8 mouse cellular contexts compared by ENCODE assay signal in the genomic region with DNA sequence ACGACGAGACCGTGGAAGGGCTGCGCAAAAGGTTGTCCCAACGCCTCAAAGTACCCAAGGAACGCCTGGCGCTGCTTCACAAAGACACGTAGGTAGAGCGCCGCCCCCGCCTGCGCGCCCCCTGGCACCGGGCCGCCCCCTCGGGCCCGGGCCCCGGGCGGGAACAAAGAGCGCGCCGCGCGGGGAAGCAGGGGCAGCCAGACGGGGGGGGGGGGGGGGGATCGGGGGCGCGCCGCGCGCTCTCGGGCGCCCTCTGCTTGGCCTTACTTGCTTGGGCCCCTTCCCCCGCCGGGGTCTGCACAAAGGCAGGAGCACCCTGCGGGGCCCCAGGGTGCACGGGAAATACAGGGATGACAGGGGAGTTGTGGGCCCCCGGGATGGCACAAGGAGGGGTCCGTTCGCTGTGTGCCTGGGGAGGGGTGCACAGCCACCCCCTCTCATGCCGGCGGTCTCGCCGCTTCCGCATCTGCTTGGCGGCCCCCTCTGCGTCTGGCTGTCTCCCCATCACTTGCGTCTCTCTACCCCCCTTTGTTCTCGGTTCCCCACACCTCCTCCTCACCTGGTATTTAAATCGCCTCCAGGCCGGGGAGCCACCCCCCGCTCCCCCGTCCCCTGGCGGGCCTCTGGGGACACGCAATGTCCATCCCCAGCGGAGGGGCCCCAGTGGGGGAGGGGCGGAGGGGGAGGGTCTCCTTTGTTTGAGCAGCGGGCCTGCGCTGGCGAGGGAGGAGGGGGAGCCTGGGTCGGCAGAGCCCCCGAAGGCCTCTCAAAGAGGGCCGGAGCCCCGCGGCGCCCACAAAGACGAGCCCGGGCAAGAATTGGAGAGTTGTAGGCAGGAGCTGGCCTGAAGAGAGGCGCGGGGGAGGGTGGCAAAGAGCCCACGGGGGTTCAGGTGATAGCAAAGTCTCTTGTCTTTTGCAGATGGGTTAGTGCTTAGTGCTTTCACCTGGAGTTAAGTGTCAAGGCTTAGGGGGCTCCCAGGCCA. TPM values are rescaled to one million over a fixed set of nuclear protein-coding genes. Genes with fewer than 3 reads are reported as not detected.
DNase-seq lines count a peak whose midpoint lies in the region; ATAC-seq and TF ChIP-seq lines count a peak whose summit lies in the region.

No protein-coding gene starts in this region.

- TF ChIP-seq RAD21 in CH12.LX (IDR thresholded peaks at IDR 0.05; ENCODE audit: low read depth, low read length): no peak

- TF ChIP-seq POLR2A in CH12.LX (IDR thresholded peaks at IDR 0.05; ENCODE audit: low read depth, low read length): peak; percentile 51

- peak overlapping the region; percentile 81 to 84 (median 82) for H3K4me3 ChIP-seq in CH12.LX (replicated peaks in 1 of 3; ENCODE audit: low read depth in 2 of 3, low read length in 2 of 3, poor library complexity in 1 of 3)
- peak overlapping the region; percentile 76 for H3K4me3 ChIP-seq in heart, embryonic 15.5 days
- H3K4me3 ChIP-seq in midbrain, embryonic 10.5 days: peak overlapping the region; percentile 99
- H3K4me3 ChIP-seq in stomach, embryonic 14.5 days (ENCODE audit: low read depth, low read length): peak overlapping the region; percentile 67

- peak overlapping the region; percentile 96 for H3K27ac ChIP-seq in CH12.LX (ENCODE audit: insufficient read depth, low read depth)
- peak overlapping the region; percentile 100 for H3K27ac ChIP-seq in heart, embryonic 15.5 days
- peak overlapping the region; percentile 100 for H3K27ac ChIP-seq in midbrain, embryonic 10.5 days (replicated peaks)
- peak overlapping the region; percentile 93 for H3K27ac ChIP-seq in stomach, embryonic 14.5 days (ENCODE audit: low read length)

- TF ChIP-seq EP300 in CH12.LX (IDR thresholded peaks at IDR 0.05; ENCODE audit: low read length): no peak

- peak overlapping the region; percentile 95 for H3K9ac ChIP-seq in CH12.LX (ENCODE audit: insufficient read depth, low read depth)
- H3K9ac ChIP-seq in heart, embryonic 15.5 days: peak overlapping the region; percentile 82
- peak overlapping the region; percentile 92 for H3K9ac ChIP-seq in stomach, embryonic 14.5 days (replicated peaks; ENCODE audit: low read depth, low read length)

- in situ Hi-C loops in CH12.LX (cut with MboI; ENCODE audit: low pct_ligation_motif_present, low pct_unique_long_range_greater_than_20kb, low sequenced_read_pairs): no loop called here

- WGBS in heart, embryonic 15.5 days: under 1% methylated on average over 42 of the region's 71 CpGs
- under 1% methylated on average over 61 of the region's 71 CpGs for WGBS in midbrain, embryonic 10.5 days
- WGBS in stomach, embryonic 14.5 days: under 1% methylated on average over 61 of the region's 71 CpGs

- ATAC-seq in heart, embryonic 15.5 days (replicated peaks; ENCODE audit: insufficient number of reproducible peaks, insufficient read depth, low FRiP score, low read depth): no peak
- no peak for ATAC-seq in stomach, embryonic 14.5 days (ENCODE audit: insufficient number of reproducible peaks, insufficient read depth, low FRiP score, low read depth)
- ATAC-seq in monocyte, adult 5-6 weeks (replicated peaks; ENCODE audit: insufficient number of reproducible peaks, low FRiP score, low TSS enrichment, poor library complexity, severe bottlenecking): no peak

- DNase-seq in 416B (ENCODE audit: low read depth) (peak; percentile 53), CH12.LX (ENCODE audit: extremely low read depth) (no peak)
- DNase-seq in cerebellum, postnatal 36 days: peak; percentile 57 to 66
- peak; percentile 72 for DNase-seq in kidney, postnatal 14 days
- peak; percentile 93 for DNase-seq in midbrain, embryonic 10.5 days (ENCODE audit: low spot score)

- peaks cover 36 to 49% of the 10 kb centered on the region in 2 experiments for H3K36me3 ChIP-seq in CH12.LX (replicated peaks in 1 of 2; ENCODE audit: control insufficient read depth in 1 of 2, insufficient read depth in 1 of 2, low read length in 1 of 2)
- H3K36me3 ChIP-seq in heart, embryonic 15.5 days: peaks cover 42% of the 10 kb centered on the region
- H3K36me3 ChIP-seq in midbrain, embryonic 10.5 days: peaks cover 72% of the 10 kb centered on the region
- peaks cover 48% of the 10 kb centered on the region for H3K36me3 ChIP-seq in stomach, embryonic 14.5 days (ENCODE audit: control insufficient read depth, insufficient read depth, low read length)

- dilution Hi-C loops in CH12.LX (cut with MboI; ENCODE audit: extremely low pct_ligation_motif_present, extremely low pct_unique_long_range_greater_than_20kb, low sequenced_read_pairs): no loop called here

- TF ChIP-seq CTCF in CH12.LX (conservative IDR thresholded peaks at IDR 0.05 in 1 of 2, IDR thresholded peaks at IDR 0.05 in 1 of 2; ENCODE audit: low read depth in 2 of 2, low read length in 2 of 2): no peak; a peak in 1 of 4 replicates

- no peaks in the 10 kb centered on the region for H3K9me3 ChIP-seq in CH12.LX (replicated peaks; ENCODE audit: low read length)
- H3K9me3 ChIP-seq in heart, embryonic 15.5 days (replicated peaks): no peaks in the 10 kb centered on the region
- no peaks in the 10 kb centered on the region for H3K9me3 ChIP-seq in midbrain, embryonic 10.5 days (replicated peaks)
- no peaks in the 10 kb centered on the region for H3K9me3 ChIP-seq in stomach, embryonic 14.5 days (ENCODE audit: control insufficient read depth, low read depth, low read length)

- H3K79me2 ChIP-seq in CH12.LX (replicated peaks; ENCODE audit: control insufficient read depth, extremely low read depth, insufficient read depth, poor library complexity, severe bottlenecking): peaks cover 15% of the 10 kb centered on the region

- H3K4me2 ChIP-seq in CH12.LX (ENCODE audit: insufficient read depth, low read depth, poor library complexity, severe bottlenecking): peak overlapping the region; percentile 67
- H3K4me2 ChIP-seq in heart, embryonic 15.5 days: peak overlapping the region; percentile 80
- H3K4me2 ChIP-seq in stomach, embryonic 14.5 days (replicated peaks; ENCODE audit: low read depth, low read length): peak overlapping the region; percentile 94

- peaks cover 29 to 50% of the 10 kb centered on the region in 2 experiments for H3K4me1 ChIP-seq in CH12.LX (ENCODE audit: control insufficient read depth in 1 of 2, insufficient read depth in 2 of 2)
- H3K4me1 ChIP-seq in heart, embryonic 15.5 days (replicated peaks): peaks cover 66% of the 10 kb centered on the region
- peaks cover 73% of the 10 kb centered on the region for H3K4me1 ChIP-seq in midbrain, embryonic 10.5 days
- H3K4me1 ChIP-seq in stomach, embryonic 14.5 days (ENCODE audit: control insufficient read depth, insufficient read depth, low read length): peaks cover 47% of the 10 kb centered on the region

- H3K27me3 ChIP-seq in CH12.LX (replicated peaks): no peaks in the 10 kb centered on the region
- no peaks in the 10 kb centered on the region for H3K27me3 ChIP-seq in heart, embryonic 15.5 days
- no peaks in the 10 kb centered on the region for H3K27me3 ChIP-seq in midbrain, embryonic 10.5 days (ENCODE audit: low read depth, poor library complexity, severe bottlenecking)
- no peaks in the 10 kb centered on the region for H3K27me3 ChIP-seq in stomach, embryonic 14.5 days (ENCODE audit: control insufficient read depth, insufficient read depth, low read length)

TF ChIP-seq in CH12.LX, 34 proteins besides CTCF, POLR2A, EP300 and RAD21 (continues in another document):
- no peak for TF ChIP-seq ZC3H11A (IDR thresholded peaks at IDR 0.05; ENCODE audit: low read depth, low read length)

RNA-seq across cellular contexts. Expression of a gene that starts 2.4 kb away (rescaled TPM):
- total RNA-seq in CH12.LX (2012; rRNA removed) (11.6 and 16.2 TPM in 2 replicates), CH12.LX (2014; rRNA removed) (3.9 and 4.7 TPM in 2 replicates)
- 25.2 and 33.2 TPM in 2 replicates for polyA plus RNA-seq in CH12.LX (2012; ENCODE audit: insufficient read length, low read depth)
- polyA plus RNA-seq in heart, embryonic 15.5 days (2015; fragmentation: Nextera tagmentation; extraction: Ambion mirVana): 11.6 and 16.8 TPM in 2 replicates
- 17.8 and 19.7 TPM in 2 replicates for polyA plus RNA-seq in midbrain, embryonic 10.5 days (2016; fragmentation: Nextera tagmentation; extraction: Ambion mirVana)
- polyA plus RNA-seq in stomach, embryonic 14.5 days (2014; fragmentation: Nextera tagmentation; extraction: Ambion mirVana): 29.3 and 32.1 TPM in 2 replicates
- total RNA-seq in monocyte, adult 5-6 weeks (2017): 27.3 to 65.5 TPM (median 29.9 TPM) in 3 replicates

RNA-seq across cellular contexts. Expression of a gene that starts 9.9 kb away (rescaled TPM):
- 2.3 and 2.6 TPM in 2 replicates for total RNA-seq in CH12.LX (2012; rRNA removed)
- total RNA-seq in CH12.LX (2014; rRNA removed): 0.09 and 0.19 TPM in 2 replicates
- 1.7 and 2.4 TPM in 2 replicates for polyA plus RNA-seq in CH12.LX (2012; ENCODE audit: insufficient read length, low read depth)
- 1.7 and 2.9 TPM in 2 replicates for polyA plus RNA-seq in heart, embryonic 15.5 days (2015; fragmentation: Nextera tagmentation; extraction: Ambion mirVana)
- polyA plus RNA-seq in midbrain, embryonic 10.5 days (2016; fragmentation: Nextera tagmentation; extraction: Ambion mirVana): 7.8 and 9.3 TPM in 2 replicates
- polyA plus RNA-seq in stomach, embryonic 14.5 days (2014; fragmentation: Nextera tagmentation; extraction: Ambion mirVana): 7.5 and 10.1 TPM in 2 replicates
- total RNA-seq in monocyte, adult 5-6 weeks (2017): 0.29 to 5.8 TPM (median 4.1 TPM) in 3 replicates

RNA-seq across cellular contexts. Expression of a gene that starts 12.1 kb away (rescaled TPM):
- total RNA-seq in CH12.LX (2012; rRNA removed) (270 and 326 TPM in 2 replicates), CH12.LX (2014; rRNA removed) (85.8 and 106 TPM in 2 replicates)
- 306 and 352 TPM in 2 replicates for polyA plus RNA-seq in CH12.LX (2012; ENCODE audit: insufficient read length, low read depth)
- 861 and 962 TPM in 2 replicates for polyA plus RNA-seq in heart, embryonic 15.5 days (2015; fragmentation: Nextera tagmentation; extraction: Ambion mirVana)
- polyA plus RNA-seq in midbrain, embryonic 10.5 days (2016; fragmentation: Nextera tagmentation; extraction: Ambion mirVana): 463 and 481 TPM in 2 replicates
- polyA plus RNA-seq in stomach, embryonic 14.5 days (2014; fragmentation: Nextera tagmentation; extraction: Ambion mirVana): 481 and 531 TPM in 2 replicates
- 26.1 to 49.8 TPM (median 29.5 TPM) in 3 replicates for total RNA-seq in monocyte, adult 5-6 weeks (2017)

RNA-seq across cellular contexts. Expression of a gene that starts 15.3 kb away (rescaled TPM):
- total RNA-seq in CH12.LX (2012; rRNA removed): 28.3 and 34.4 TPM in 2 replicates
- 27.0 and 31.9 TPM in 2 replicates for total RNA-seq in CH12.LX (2014; rRNA removed)
- polyA plus RNA-seq in CH12.LX (2012; ENCODE audit: insufficient read length, low read depth): 40.2 and 45.9 TPM in 2 replicates
- 86.7 and 90.2 TPM in 2 replicates for polyA plus RNA-seq in heart, embryonic 15.5 days (2015; fragmentation: Nextera tagmentation; extraction: Ambion mirVana)
- 91.8 and 135 TPM in 2 replicates for polyA plus RNA-seq in midbrain, embryonic 10.5 days (2016; fragmentation: Nextera tagmentation; extraction: Ambion mirVana)
- polyA plus RNA-seq in stomach, embryonic 14.5 days (2014; fragmentation: Nextera tagmentation; extraction: Ambion mirVana): 92.7 and 105 TPM in 2 replicates
- 137 to 163 TPM (median 145 TPM) in 3 replicates for total RNA-seq in monocyte, adult 5-6 weeks (2017)

RNA-seq across cellular contexts. Expression of a gene that starts 22.2 kb away (rescaled TPM):
- total RNA-seq in CH12.LX (2012; rRNA removed) (30.5 and 37.7 TPM in 2 replicates), CH12.LX (2014; rRNA removed) (34.3 and 40.2 TPM in 2 replicates)
- 19.3 and 21.9 TPM in 2 replicates for polyA plus RNA-seq in CH12.LX (2012; ENCODE audit: insufficient read length, low read depth)
- 7.7 and 9.1 TPM in 2 replicates for polyA plus RNA-seq in heart, embryonic 15.5 days (2015; fragmentation: Nextera tagmentation; extraction: Ambion mirVana)
- 10.6 and 11.2 TPM in 2 replicates for polyA plus RNA-seq in midbrain, embryonic 10.5 days (2016; fragmentation: Nextera tagmentation; extraction: Ambion mirVana)
- 12.5 and 13.9 TPM in 2 replicates for polyA plus RNA-seq in stomach, embryonic 14.5 days (2014; fragmentation: Nextera tagmentation; extraction: Ambion mirVana)
- 16.2 to 29.1 TPM (median 18.0 TPM) in 3 replicates for total RNA-seq in monocyte, adult 5-6 weeks (2017)
